Mouse (Mus musculus): ENCODE measurements around the gene Slc36a4. TPM values are rescaled to one million over a fixed set of nuclear protein-coding genes. Genes with fewer than 3 reads are reported as not detected.

Gene Slc36a4
- polyA plus RNA-seq (2012; rRNA removed): 0.50 and 1.4 TPM in 2 replicates

GRCm38 (mm10) chr9:15709599-15710381, at the start of gene Slc36a4:
Gene Slc36a4, plus strand, starts transcription at chr9:15709738.
- Histone ChIP-seq H3K4me1 (ENCODE audit: control insufficient read depth, insufficient read depth, insufficient read length, low read length) (peaks cover 5% of the 10 kb centered on the region; the same call in 1 of the 2 replicates), H3K27ac (ENCODE audit: insufficient read depth, low read depth, low read length) (peak within 1 kb of the TSS; percentile 50), H3K4me3 (ENCODE audit: low read depth, low read length) (peak within 1 kb of the TSS; percentile 84), H3K36me3 (ENCODE audit: control insufficient read depth, insufficient read depth, low read length) (no peaks in the 10 kb centered on the region), H3K27me3 (ENCODE audit: control insufficient read depth, insufficient read depth, low read length) (no peaks in the 10 kb centered on the region)
- TF ChIP-seq CTCF (IDR thresholded peaks at IDR 0.05; ENCODE audit: extremely low read depth, insufficient read length, insufficient replicate concordance, low read depth, low read length) (no peak), POLR2A (IDR thresholded peaks at IDR 0.05; ENCODE audit: low read depth, low read length) (peak; percentile 20; the same call in 1 of the 2 replicates)
- 2% methylated on average over 75 of the region's 75 CpGs for WGBS

- no peaks in the 10 kb centered on the region for H3K4me1 ChIP-seq (ENCODE audit: control insufficient read depth, insufficient read depth, insufficient read length, low read length)
- no peak overlapping the region for H3K27ac ChIP-seq (ENCODE audit: insufficient read depth, low read depth, low read length)
- no peaks in the 10 kb centered on the region for H3K27me3 ChIP-seq (ENCODE audit: control insufficient read depth, insufficient read depth, low read length)
- TF ChIP-seq CTCF (IDR thresholded peaks at IDR 0.05; ENCODE audit: extremely low read depth, insufficient read length, insufficient replicate concordance, low read depth, low read length) (no peak), POLR2A (IDR thresholded peaks at IDR 0.05; ENCODE audit: low read depth, low read length) (no peak)
- 70% methylated on average over 7 of the region's 7 CpGs for WGBS
- H3K4me3 ChIP-seq (ENCODE audit: low read depth, low read length): no peak overlapping the region
- H3K36me3 ChIP-seq (ENCODE audit: control insufficient read depth, insufficient read depth, low read length): no peaks in the 10 kb centered on the region
Observed at GRCm38 (mm10) chr9:15664606-15665005, 44.9 kb upstream of the Slc36a4 start.

DNA sequence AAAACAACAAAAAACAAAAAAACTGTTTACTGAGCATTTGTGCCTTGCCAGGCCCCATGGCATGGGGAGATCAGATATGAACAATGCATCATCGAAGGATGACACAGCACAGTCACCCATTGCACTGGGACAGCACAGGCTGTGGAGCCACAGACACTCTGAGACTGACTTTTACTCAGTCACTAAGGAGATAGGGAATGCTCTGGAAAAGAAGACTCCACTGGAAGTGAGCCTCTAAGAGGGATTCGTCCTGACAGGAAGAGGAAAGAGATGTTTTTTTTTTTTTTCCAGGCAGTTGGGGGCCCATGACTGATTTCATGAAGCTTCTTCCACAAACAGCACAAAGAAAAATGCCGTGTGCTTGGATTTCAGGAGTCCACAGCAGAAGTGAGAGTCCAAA, 40.1 kb upstream of the Slc36a4 start:
- 46% methylated on average over 3 of the region's 3 CpGs for WGBS
- Histone ChIP-seq H3K27me3 (ENCODE audit: control insufficient read depth, insufficient read depth, low read length) (no peaks in the 10 kb centered on the region), H3K4me3 (ENCODE audit: low read depth, low read length) (no peak overlapping the region), H3K4me1 (ENCODE audit: control insufficient read depth, insufficient read depth, insufficient read length, low read length) (no peaks in the 10 kb centered on the region), H3K36me3 (ENCODE audit: control insufficient read depth, insufficient read depth, low read length) (no peaks in the 10 kb centered on the region), H3K27ac (ENCODE audit: insufficient read depth, low read depth, low read length) (no peak overlapping the region)
- TF ChIP-seq CTCF (IDR thresholded peaks at IDR 0.05; ENCODE audit: extremely low read depth, insufficient read length, insufficient replicate concordance, low read depth, low read length) (no peak), POLR2A (IDR thresholded peaks at IDR 0.05; ENCODE audit: low read depth, low read length) (no peak)

DNA sequence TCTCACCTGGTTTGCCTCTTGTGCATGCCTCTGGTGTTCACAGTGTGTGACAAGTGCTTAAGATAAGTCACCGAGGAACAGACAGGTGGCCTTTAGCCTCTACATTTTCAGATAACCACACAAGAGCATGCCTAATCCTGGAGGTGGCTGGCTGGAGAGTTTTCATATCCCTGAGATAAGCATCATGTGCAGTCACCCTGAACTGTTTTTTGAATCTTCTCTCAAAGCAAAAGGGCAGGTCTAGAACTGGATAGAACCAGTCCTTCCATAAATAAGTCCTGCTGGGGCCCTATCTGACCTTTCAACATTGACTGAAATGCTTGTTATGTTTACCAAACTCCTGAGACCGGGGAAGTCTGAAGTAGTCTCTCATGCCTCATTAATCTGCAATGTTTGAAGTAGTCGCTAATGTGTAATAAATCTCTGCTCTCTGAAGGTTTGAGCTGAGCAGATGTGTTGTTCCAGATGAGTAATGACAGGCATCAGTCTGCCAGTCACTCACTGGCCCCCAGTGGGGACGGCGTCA, 39.5 kb upstream of the Slc36a4 start:
- WGBS: 23% methylated on average over 5 of the region's 5 CpGs
- Histone ChIP-seq H3K27me3 (ENCODE audit: control insufficient read depth, insufficient read depth, low read length) (no peaks in the 10 kb centered on the region), H3K4me3 (ENCODE audit: low read depth, low read length) (no peak overlapping the region), H3K27ac (ENCODE audit: insufficient read depth, low read depth, low read length) (no peak overlapping the region), H3K4me1 (ENCODE audit: control insufficient read depth, insufficient read depth, insufficient read length, low read length) (no peaks in the 10 kb centered on the region), H3K36me3 (ENCODE audit: control insufficient read depth, insufficient read depth, low read length) (no peaks in the 10 kb centered on the region)
- TF ChIP-seq CTCF (IDR thresholded peaks at IDR 0.05; ENCODE audit: extremely low read depth, insufficient read length, insufficient replicate concordance, low read depth, low read length): no peak
- TF ChIP-seq POLR2A (IDR thresholded peaks at IDR 0.05; ENCODE audit: low read depth, low read length): no peak

- TF ChIP-seq CTCF (IDR thresholded peaks at IDR 0.05; ENCODE audit: extremely low read depth, insufficient read length, insufficient replicate concordance, low read depth, low read length): no peak
- TF ChIP-seq POLR2A (IDR thresholded peaks at IDR 0.05; ENCODE audit: low read depth, low read length): no peak
- H3K4me3 ChIP-seq (ENCODE audit: low read depth, low read length): no peak overlapping the region
- no peaks in the 10 kb centered on the region for H3K36me3 ChIP-seq (ENCODE audit: control insufficient read depth, insufficient read depth, low read length)
- H3K27me3 ChIP-seq (ENCODE audit: control insufficient read depth, insufficient read depth, low read length): no peaks in the 10 kb centered on the region
- 31% methylated on average over 1 of the region's 1 CpGs for WGBS
- no peaks in the 10 kb centered on the region for H3K4me1 ChIP-seq (ENCODE audit: control insufficient read depth, insufficient read depth, insufficient read length, low read length)
- H3K27ac ChIP-seq (ENCODE audit: insufficient read depth, low read depth, low read length): no peak overlapping the region
Observed at GRCm38 (mm10) chr9:15672251-15672650, 37.3 kb upstream of the Slc36a4 start.

DNA sequence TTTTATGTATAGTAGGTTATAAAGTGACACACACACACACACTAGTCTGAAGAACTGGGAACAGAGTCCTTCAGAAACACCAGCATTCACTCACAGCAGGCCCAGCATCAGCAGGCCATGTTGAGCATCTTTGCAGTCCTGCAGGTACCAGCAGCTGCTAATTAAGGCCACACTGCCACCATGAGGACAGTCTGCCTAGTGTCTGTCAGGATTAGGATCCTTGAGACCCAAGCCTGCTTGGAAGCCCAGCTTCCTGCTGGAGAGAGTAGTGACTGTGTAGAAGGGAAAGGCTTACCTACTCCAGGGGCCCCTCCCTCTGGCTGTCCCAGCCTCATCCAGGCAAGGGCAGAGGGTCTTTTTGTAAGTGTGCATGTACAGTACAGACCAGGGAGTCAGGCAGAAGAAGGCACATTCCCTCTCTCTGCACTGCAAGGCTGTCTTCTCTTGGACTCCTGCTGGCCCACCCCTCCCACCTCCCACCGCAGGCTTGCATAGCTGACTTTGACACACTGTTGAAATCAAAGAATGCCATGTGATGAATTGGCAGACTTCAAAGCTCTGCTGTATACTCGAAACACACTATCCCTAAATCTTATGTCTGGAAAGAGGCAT, 27.6 kb upstream of the Slc36a4 start:
- TF ChIP-seq POLR2A (IDR thresholded peaks at IDR 0.05; ENCODE audit: low read depth, low read length) (no peak), CTCF (IDR thresholded peaks at IDR 0.05; ENCODE audit: extremely low read depth, insufficient read length, insufficient replicate concordance, low read depth, low read length) (peak; percentile 68; the same call in 1 of the 2 replicates)
- H3K27me3 ChIP-seq (ENCODE audit: control insufficient read depth, insufficient read depth, low read length): no peaks in the 10 kb centered on the region
- WGBS: 47% methylated on average over 2 of the region's 2 CpGs

GRCm38 (mm10) chr9:15685215-15685614, 24.3 kb upstream of the Slc36a4 start:
- Histone ChIP-seq H3K27ac (ENCODE audit: insufficient read depth, low read depth, low read length) (no peak overlapping the region), H3K4me3 (ENCODE audit: low read depth, low read length) (no peak overlapping the region), H3K36me3 (ENCODE audit: control insufficient read depth, insufficient read depth, low read length) (no peaks in the 10 kb centered on the region), H3K4me1 (ENCODE audit: control insufficient read depth, insufficient read depth, insufficient read length, low read length) (no peaks in the 10 kb centered on the region), H3K27me3 (ENCODE audit: control insufficient read depth, insufficient read depth, low read length) (no peaks in the 10 kb centered on the region)
- WGBS: 14% methylated on average over 4 of the region's 4 CpGs
- TF ChIP-seq CTCF (IDR thresholded peaks at IDR 0.05; ENCODE audit: extremely low read depth, insufficient read length, insufficient replicate concordance, low read depth, low read length) (peak; percentile 83; the same call in 1 of the 2 replicates), POLR2A (IDR thresholded peaks at IDR 0.05; ENCODE audit: low read depth, low read length) (no peak)

More for the DNA sequence above, 27.6 kb upstream of the Slc36a4 start:
- no peaks in the 10 kb centered on the region for H3K4me1 ChIP-seq (ENCODE audit: control insufficient read depth, insufficient read depth, insufficient read length, low read length)
- no peaks in the 10 kb centered on the region for H3K36me3 ChIP-seq (ENCODE audit: control insufficient read depth, insufficient read depth, low read length)
- H3K27ac ChIP-seq (ENCODE audit: insufficient read depth, low read depth, low read length): no peak overlapping the region
- H3K4me3 ChIP-seq (ENCODE audit: low read depth, low read length): no peak overlapping the region
